Mouse (Mus musculus): ENCODE data around the gene Negr1. TPM values are rescaled to one million over a fixed set of nuclear protein-coding genes. Genes with fewer than 3 reads are reported as not detected.

Gene Negr1
- 1 to 10 TPM; 1.6 to 2.1 TPM for total RNA-seq (2021)
- long read RNA-seq, experiment 1, partial matches to known transcripts = 1 of 1 reads
- long read RNA-seq, experiment 1, other reads (novel, unspliced or antisense) = 0 of 1 reads
- long read RNA-seq, experiment 2 = 0 reads

DNA sequence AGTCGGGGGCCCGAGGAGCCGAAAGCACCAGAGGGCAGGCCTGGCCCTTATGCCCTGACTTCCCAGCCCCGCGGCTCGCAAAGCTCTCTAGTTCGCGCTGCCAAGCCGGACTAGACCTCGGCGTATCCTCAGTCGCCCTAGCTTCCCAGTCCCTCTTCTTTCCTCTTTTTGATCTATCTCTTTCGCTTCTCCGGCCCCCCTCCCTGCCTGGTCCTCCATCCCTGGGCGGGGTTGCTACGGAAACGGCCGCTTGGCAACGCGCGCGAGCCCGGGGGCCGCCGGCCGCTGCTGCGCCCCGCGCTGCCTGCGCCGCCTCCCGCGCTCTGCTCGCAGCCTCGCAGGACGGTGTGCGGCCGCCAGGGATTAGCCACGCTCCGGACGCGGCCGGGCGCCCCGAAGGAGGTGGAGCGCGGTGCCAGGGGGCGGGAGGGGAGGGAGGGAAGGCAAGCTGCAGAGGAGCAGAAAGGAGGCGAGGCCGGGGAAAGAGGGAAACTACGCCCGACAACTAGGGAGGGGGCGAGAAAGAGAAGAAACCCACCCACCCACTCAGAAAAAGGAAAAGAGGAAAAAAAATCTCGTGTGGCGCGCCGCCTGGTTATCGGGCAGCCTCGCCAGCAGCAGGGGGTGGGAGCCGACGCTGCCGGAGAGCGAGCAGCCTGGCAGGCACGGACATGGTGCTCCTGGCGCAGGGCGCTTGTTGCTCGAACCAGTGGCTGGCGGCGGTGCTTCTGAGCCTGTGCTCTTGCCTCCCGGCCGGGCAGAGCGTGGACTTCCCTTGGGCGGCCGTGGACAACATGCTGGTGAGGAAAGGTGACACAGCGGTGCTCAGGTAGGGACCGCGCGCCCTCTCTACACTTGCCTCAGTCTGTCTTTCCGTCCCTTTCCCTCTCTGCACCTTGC lies at the start of gene Negr1:
Negr1 (plus strand) TSS at position 271 of the 900 bp plus-strand sequence.
- peak; percentile 67 for DNase-seq

GRCm38 (mm10) chr3:156526461-156526933 lies 35.1 kb upstream of the Negr1 start:
- DNase-seq = no peak

GRCm38 (mm10) chr3:156527231-156527995 lies 34.2 kb upstream of the Negr1 start:
- DNase-seq = no peak

DNA sequence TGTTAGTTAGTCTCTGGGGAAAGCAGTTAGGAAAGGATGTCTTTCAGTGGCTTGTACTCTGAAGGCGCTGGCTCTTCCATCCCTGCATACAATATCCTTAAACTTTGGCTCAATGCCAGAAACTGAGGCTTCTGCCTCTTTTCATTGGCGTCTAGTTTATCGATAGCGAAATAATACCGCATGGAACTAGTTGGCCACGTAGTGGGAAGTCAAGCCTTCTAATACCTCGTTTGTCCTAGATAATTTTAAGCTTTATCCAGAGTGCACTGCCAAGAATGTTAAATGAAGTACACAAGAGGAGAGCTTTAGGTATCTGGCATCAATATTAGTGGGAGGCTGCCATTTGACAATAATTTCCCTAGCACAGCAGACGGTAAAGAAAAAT lies 2.2 kb upstream of the Negr1 start:
- no peak for DNase-seq

DNA sequence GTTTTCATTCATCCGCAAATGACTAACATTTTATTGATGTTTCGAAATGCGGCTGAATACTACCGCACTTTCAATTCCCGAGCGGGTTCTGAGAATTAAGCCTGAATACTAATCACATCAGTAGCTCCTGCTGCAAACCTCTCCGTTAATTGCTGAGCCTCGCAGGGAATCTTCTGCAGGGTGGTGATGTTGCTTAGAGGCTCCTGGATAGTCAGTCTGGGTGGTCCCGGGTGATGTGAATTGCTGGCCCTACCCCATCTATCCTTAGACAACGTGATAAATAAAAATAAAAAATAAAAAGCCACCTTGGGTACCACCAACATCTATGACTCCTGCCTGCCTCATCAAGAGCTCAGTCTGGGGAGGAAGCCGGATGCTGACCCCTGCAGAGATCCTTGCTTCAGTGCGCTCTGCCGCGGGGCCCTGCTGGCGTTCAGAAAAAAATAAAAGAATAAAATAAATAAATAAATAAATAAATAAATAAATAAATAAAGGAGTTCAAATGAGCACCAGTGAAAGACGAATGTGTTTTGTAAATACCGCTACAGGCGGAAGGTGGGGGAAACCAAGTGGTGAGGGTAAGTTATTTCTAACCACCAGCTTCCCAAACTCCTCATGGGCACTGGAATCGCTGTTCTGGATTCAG lies 1.6 kb upstream of the Negr1 start:
- peak; percentile 5 for DNase-seq

GRCm38 (mm10) chr3:156560766-156561165 lies 828 bp upstream of the Negr1 start:
- DNase-seq = peak; percentile 66

DNA sequence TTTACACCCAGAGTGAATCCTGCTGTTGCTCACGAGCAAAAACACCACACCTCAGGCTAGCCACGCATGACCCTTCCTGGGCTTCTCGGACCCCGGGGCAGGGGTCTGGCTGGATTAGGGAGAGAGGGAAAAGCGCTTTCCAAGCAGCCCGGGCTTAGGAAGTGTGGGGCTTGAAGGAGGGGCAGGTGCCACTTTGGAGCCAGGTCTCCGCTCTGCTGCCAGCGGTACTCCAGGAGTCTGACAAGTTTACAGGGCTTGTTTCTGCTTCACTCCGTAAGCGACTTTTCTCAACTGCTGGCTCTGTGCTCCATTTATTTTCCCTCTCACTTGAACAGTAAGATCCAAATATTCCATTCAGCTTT lies 811 bp downstream of the Negr1 start:
- peak; percentile 8 for DNase-seq

DNA sequence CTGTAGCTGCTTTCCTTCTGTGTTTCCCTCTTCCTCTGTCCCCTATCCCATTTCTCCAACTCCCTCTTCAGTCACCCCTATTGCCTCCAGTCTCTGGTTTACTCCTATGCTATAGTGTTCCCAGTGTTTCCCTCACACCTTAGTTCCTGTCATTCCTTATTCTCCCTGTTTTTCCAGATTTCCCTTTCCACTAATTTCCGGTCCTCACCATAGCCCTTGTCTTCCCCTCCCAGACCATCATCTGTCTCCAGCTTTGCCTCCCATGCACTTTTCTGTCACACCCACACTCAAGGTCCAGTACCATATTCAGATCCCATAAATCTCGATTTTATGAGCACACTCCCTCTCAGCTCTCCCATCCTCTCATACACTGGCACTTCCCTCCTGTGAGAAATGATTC lies 1.2 kb downstream of the Negr1 start:
- DNase-seq = no peak

- no peak for DNase-seq
Measured at GRCm38 (mm10) chr3:156563353-156563752, 1.8 kb downstream of the Negr1 start.

DNA sequence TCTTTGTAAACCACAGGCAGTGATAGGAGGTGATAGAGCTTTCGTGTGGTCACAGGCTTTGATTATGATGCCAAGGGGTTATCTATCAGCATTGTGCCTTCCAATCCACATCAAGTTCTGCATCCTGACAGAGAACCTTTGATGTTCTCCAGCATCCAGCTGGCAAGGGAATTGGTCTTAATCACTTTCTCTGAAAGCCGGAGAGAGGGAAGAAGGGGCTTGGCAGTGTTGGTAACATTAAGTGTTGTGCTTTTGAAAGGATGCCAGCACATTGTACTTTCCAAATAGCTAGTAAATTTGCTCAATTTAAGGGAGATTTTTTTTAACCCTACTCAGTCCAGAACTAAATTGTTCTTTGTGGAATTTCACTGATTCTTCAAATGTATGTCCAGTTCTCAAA lies 11.9 kb downstream of the Negr1 start:
- no peak for DNase-seq

DNA sequence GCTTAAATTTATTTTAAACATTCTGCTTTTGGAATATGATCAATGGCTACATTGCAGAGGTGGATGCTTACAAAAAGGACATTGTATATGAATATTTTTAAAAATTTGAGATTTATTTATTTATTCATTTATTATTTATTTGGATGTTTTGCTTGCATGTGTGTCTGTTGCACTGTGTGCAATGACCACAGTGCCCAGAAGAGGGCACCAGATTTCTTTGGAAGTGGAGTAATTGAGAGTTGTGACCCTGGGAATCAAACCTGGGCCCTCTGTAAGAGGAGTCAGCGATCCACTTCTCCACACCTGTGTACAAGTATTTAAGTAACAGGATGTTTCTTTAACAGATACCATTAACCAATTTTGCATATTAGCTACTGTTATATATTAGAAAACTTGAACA lies 14.7 kb downstream of the Negr1 start:
- no peak for DNase-seq

GRCm38 (mm10) chr3:156590612-156591011 lies 29.0 kb downstream of the Negr1 start:
- DNase-seq = no peak

DNA sequence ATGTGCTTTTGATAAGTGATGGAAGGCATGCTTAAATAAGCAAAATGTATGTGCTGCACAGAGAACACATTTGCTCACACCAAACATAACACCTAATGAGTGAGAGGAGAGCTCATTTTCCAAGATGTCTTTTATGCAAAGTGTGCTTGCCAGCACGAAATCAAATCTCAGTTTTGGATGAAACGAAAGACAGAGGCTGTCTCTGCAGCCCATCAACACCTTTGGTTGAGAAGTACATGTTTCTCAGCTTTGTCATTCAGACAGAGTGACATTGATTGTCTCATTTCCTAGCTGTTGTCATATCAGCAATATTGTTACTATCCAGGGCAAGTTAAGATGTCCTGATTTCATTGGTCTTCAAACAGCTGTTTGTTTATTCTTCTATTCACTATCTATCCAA lies 29.5 kb downstream of the Negr1 start:
- DNase-seq = no peak

DNA sequence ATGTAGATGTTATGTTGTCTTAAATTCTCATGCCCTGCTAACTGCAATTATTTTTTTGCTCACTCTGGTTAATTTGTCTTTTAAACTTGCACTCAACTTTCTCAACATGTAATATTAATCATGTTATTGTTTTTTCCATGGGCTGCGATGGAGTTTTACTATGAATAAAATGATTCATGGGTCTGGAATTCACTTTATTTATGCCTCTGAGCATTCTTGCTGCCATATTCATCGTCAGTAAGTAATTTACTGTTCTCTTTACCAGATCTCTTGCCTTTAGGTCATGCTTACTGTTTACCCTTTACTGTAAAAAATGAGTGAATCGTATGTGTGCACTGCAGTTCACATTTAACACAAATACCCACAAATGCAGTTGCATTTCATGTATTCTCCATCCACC lies 45.3 kb downstream of the Negr1 start:
- no peak for DNase-seq

- no peak for DNase-seq
Measured at GRCm38 (mm10) chr3:156619921-156620320, 58.3 kb downstream of the Negr1 start.

DNA sequence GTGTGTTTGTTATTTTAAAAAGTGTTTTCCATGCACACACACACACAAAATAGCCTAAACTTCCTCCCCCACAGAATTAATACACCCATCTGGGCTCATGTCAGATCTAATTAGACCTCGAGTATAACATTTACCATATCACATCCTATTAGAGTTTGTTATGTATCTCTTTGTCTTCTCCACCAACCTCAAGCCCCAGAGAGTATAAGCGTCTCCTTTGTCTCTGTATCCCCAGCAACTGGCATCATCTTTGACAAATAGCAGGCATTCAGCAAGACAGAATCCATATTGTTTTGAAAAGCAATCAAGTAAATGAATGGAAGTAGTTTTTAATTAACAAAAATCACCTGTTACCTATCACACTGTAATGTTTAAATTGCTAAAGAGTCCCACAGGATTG lies 67.0 kb downstream of the Negr1 start:
- no peak for DNase-seq

DNA sequence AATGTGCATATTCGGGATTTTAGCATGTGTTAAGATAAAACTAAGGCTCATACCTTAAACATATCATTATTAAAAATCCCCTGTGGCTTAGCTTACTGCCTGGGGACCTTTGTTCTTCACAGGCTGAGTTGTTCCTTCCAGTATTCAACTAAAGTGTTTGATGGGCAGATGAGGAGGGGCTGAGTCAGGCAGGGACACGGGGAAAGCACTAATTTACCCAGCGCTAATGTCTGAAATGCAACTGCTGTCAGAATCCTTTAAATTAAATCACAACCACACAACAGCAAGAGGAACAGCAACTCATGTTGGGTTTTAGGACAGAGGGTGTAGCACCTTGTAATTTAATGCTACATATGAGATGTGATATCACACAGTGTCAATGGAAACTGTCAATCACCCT lies 71.3 kb downstream of the Negr1 start:
- DNase-seq = no peak

DNA sequence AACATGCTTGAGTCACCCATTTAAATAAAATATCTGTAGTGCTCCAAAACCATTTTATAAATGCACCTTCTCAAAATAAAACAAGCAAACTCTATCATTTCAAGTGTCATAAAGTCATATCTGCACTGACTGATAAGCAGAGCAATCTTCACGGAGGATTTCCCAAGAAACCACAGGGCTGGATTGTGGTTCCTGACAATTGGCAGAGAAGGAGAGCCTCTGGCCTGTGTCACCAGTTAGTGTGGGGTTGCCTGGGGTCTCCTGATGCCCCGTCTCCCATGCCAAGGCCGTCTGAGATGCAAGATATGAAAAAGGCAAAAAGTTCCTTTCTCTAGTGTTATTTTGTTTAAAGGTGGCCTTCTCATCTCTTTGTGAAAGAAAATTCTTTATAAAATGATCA lies 77.8 kb downstream of the Negr1 start:
- DNase-seq = no peak

GRCm38 (mm10) chr3:156643710-156644363 lies 82.2 kb downstream of the Negr1 start:
- DNase-seq = peak; percentile 5

DNA sequence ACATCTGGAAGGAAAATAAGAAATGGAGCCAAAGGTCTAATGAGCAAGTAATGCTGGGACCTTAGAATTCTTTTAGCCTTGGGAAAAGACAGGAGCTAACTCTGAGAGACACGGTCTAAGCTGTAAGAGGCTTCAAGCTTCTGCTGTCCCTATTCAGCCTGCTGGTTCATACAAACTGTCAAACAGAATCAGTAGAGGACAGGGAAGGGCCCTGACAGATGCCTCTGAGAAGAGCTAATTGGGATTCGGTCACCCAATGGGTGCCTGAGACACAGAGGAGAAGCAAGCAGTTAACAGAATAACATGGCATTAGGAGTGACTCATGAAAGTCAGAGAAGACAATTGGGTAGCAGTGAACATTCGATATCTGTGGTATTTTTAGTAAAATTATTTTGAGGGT lies 86.8 kb downstream of the Negr1 start:
- no peak for DNase-seq

- no peak for DNase-seq
Measured at GRCm38 (mm10) chr3:156662553-156662952, 101.0 kb downstream of the Negr1 start.

DNA sequence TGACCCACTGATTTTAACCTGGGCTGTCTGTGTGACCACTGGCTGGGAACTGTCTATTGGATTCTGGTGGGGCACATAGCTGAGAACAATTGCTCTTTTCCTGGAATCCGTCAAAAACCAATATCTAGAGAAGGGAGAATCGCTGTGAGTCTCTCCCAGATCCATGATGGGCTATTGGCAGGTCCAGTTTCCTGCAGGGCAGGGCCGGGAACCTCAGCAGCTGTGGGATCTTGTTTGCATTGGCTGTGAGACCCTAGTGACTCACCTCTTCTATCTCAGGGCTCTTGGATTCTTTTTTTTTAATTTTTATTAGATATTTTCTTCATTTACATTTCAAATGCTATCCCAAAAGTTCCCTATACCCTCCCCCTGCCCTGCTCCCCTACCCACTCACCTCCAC lies 111.0 kb downstream of the Negr1 start:
- no peak for DNase-seq

Data from gastrocnemius, postnatal 10 days (tissue).